8 mouse cellular contexts compared by ENCODE assay signal in the genomic region with DNA sequence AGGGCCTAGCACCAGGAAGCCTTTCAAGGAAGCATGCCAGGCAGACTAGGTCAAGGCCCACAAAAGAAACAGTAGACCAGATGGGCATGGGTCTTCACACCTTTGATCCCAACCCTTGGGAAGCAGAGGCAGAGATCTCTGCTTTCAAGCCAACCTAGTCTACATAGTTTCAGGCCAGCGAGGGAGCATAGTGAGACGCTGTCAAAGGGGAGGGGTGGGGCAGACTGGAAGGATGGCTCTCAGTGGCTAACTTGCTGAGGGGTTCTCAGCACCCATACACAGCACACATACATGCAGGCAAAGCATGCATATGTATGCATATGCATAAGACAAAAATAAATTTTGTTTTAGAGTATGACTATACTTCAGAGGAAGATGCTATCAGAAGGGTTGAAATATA. TPM values are rescaled to one million over a fixed set of nuclear protein-coding genes. Genes with fewer than 3 reads are reported as not detected.
A peak's percentile ranks its signal among the peaks of the same experiment; 100 is the strongest.
DNase-seq lines count a peak whose midpoint lies in the region; ATAC-seq lines count a peak whose summit lies in the region.

No protein-coding gene starts in this region.

- 0 out of 4 replicates have a peak overlapping the region, but pooled peaks of 1 of the 2 experiments have one; percentile 80 for H3K27ac ChIP-seq in heart, embryonic 14.5 days (replicated peaks in 1 of 2; ENCODE audit: control insufficient read depth in 1 of 2, insufficient read depth in 1 of 2, low read depth in 2 of 2, low read length in 2 of 2)
- H3K27ac ChIP-seq in embryonic facial prominence, embryonic 12.5 days: peak overlapping the region; percentile 97; the same call in 1 of the 2 replicates
- H3K27ac ChIP-seq in hindbrain, embryonic 16.5 days (ENCODE audit: low read depth, low read length): peak overlapping the region; percentile 90
- peak overlapping the region; percentile 95 for H3K27ac ChIP-seq in midbrain, embryonic 13.5 days

- DNase-seq in heart, postnatal 36 days: no peak
- no peak for DNase-seq in retina, embryonic 14.5 days (ENCODE audit: low spot score)
- DNase-seq in retina, postnatal 1 day: no peak
- DNase-seq in thymus, postnatal 25 days: no peak

- intact Hi-C loops in heart, postnatal 36 days (cut with DNase I): loop anchor here (5.0 kb wide), 2 partner anchors 52 to 158 kb away; no protein-coding TSS in a partner anchor

- peak overlapping the region; percentile 67 for H3K4me2 ChIP-seq in heart, embryonic 14.5 days (ENCODE audit: low read length)
- peak overlapping the region; percentile 64; the same call in 1 of the 2 replicates for H3K4me2 ChIP-seq in embryonic facial prominence, embryonic 12.5 days (replicated peaks)
- H3K4me2 ChIP-seq in hindbrain, embryonic 16.5 days (ENCODE audit: low read length): peak overlapping the region; percentile 80; the same call in 1 of the 2 replicates
- peak overlapping the region; percentile 60 for H3K4me2 ChIP-seq in midbrain, embryonic 13.5 days (replicated peaks)

- H3K9ac ChIP-seq in heart, embryonic 14.5 days (ENCODE audit: low read length): 0 out of 2 replicates have a peak overlapping the region, but pooled peaks have one; percentile 76
- H3K9ac ChIP-seq in embryonic facial prominence, embryonic 12.5 days: no peak overlapping the region
- H3K9ac ChIP-seq in hindbrain, embryonic 16.5 days (ENCODE audit: low read depth, low read length): peak overlapping the region; percentile 5; the same call in 1 of the 2 replicates
- H3K9ac ChIP-seq in midbrain, embryonic 13.5 days (replicated peaks): no peak overlapping the region

- peaks cover 18% of the 10 kb centered on the region for H3K36me3 ChIP-seq in heart, embryonic 14.5 days (ENCODE audit: control insufficient read depth, insufficient read depth, low read length)
- peaks cover 22% of the 10 kb centered on the region for H3K36me3 ChIP-seq in embryonic facial prominence, embryonic 12.5 days
- peaks cover 17% of the 10 kb centered on the region for H3K36me3 ChIP-seq in hindbrain, embryonic 16.5 days (ENCODE audit: control insufficient read depth, insufficient read depth, low read length)
- peaks cover 27% of the 10 kb centered on the region for H3K36me3 ChIP-seq in midbrain, embryonic 13.5 days

- no peak overlapping the region for H3K4me3 ChIP-seq in heart, embryonic 14.5 days (ENCODE audit: control insufficient read depth in 1 of 2, insufficient read depth in 1 of 2, low read depth in 1 of 2, low read length in 2 of 2)
- no peak overlapping the region for H3K4me3 ChIP-seq in embryonic facial prominence, embryonic 12.5 days
- H3K4me3 ChIP-seq in hindbrain, embryonic 16.5 days (ENCODE audit: low read length): no peak overlapping the region
- H3K4me3 ChIP-seq in midbrain, embryonic 13.5 days (replicated peaks): no peak overlapping the region

- 36% methylated on average over 2 of the region's 2 CpGs for WGBS in heart, embryonic 14.5 days
- WGBS in embryonic facial prominence, embryonic 12.5 days: 12% methylated on average over 2 of the region's 2 CpGs
- 0% methylated on average over 2 of the region's 2 CpGs for WGBS in hindbrain, embryonic 16.5 days
- 2% methylated on average over 2 of the region's 2 CpGs for WGBS in midbrain, embryonic 13.5 days

- ATAC-seq in heart, embryonic 14.5 days (ENCODE audit: insufficient number of reproducible peaks, insufficient read depth, low FRiP score, low read depth): no peak
- no peak for ATAC-seq in embryonic facial prominence, embryonic 12.5 days (ENCODE audit: insufficient number of reproducible peaks, insufficient read depth, low FRiP score, low TSS enrichment)
- ATAC-seq in hindbrain, embryonic 16.5 days: no peak
- no peak for ATAC-seq in midbrain, embryonic 13.5 days

- H3K27me3 ChIP-seq in heart, embryonic 14.5 days (ENCODE audit: control insufficient read depth, insufficient read depth, low read length): no peaks in the 10 kb centered on the region
- H3K27me3 ChIP-seq in embryonic facial prominence, embryonic 12.5 days: no peaks in the 10 kb centered on the region
- H3K27me3 ChIP-seq in hindbrain, embryonic 16.5 days (replicated peaks; ENCODE audit: control insufficient read depth, insufficient read depth, low read length): no peaks in the 10 kb centered on the region
- H3K27me3 ChIP-seq in midbrain, embryonic 13.5 days: no peaks in the 10 kb centered on the region

- peaks cover 10 to 18% of the 10 kb centered on the region in 2 experiments for H3K4me1 ChIP-seq in heart, embryonic 14.5 days (ENCODE audit: control insufficient read depth in 2 of 2, insufficient read depth in 2 of 2, low read length in 2 of 2)
- peaks cover 13% of the 10 kb centered on the region; the same call in 1 of the 2 replicates for H3K4me1 ChIP-seq in embryonic facial prominence, embryonic 12.5 days
- peaks cover 10% of the 10 kb centered on the region for H3K4me1 ChIP-seq in hindbrain, embryonic 16.5 days (ENCODE audit: control insufficient read depth, insufficient read depth, low read depth, low read length)
- peaks cover 28% of the 10 kb centered on the region for H3K4me1 ChIP-seq in midbrain, embryonic 13.5 days (replicated peaks)

- H3K9me3 ChIP-seq in heart, embryonic 14.5 days (ENCODE audit: control insufficient read depth, low read length): no peaks in the 10 kb centered on the region
- H3K9me3 ChIP-seq in embryonic facial prominence, embryonic 12.5 days: no peaks in the 10 kb centered on the region
- H3K9me3 ChIP-seq in hindbrain, embryonic 16.5 days (ENCODE audit: control insufficient read depth, low read length): no peaks in the 10 kb centered on the region
- H3K9me3 ChIP-seq in midbrain, embryonic 13.5 days: no peaks in the 10 kb centered on the region

RNA-seq across cellular contexts. Expression of a gene that starts 0.5 kb away (rescaled TPM):
- polyA plus RNA-seq in heart, embryonic 14.5 days (2014; fragmentation: Nextera tagmentation; extraction: Ambion mirVana): 14.6 and 17.8 TPM in 2 replicates
- total RNA-seq in heart, postnatal 36 days (2021): 10 to 100 TPM; 30.4 to 34.2 TPM
- 21.0 and 22.6 TPM in 2 replicates for polyA plus RNA-seq in embryonic facial prominence, embryonic 12.5 days (2016; fragmentation: Nextera tagmentation; extraction: Ambion mirVana)
- polyA plus RNA-seq in hindbrain, embryonic 16.5 days (2015; fragmentation: Nextera tagmentation; extraction: Ambion mirVana): 27.4 and 31.4 TPM in 2 replicates
- 21.4 and 23.1 TPM in 2 replicates for polyA plus RNA-seq in midbrain, embryonic 13.5 days (2015; fragmentation: Nextera tagmentation; extraction: Ambion mirVana)

RNA-seq across cellular contexts. Expression of a gene that starts 16.9 kb away (rescaled TPM):
- polyA plus RNA-seq in heart, embryonic 14.5 days (2014; fragmentation: Nextera tagmentation; extraction: Ambion mirVana): 7.8 and 9.5 TPM in 2 replicates
- 10 to 100 TPM; 16.2 to 19.3 TPM for total RNA-seq in heart, postnatal 36 days (2021)
- 18.2 and 21.7 TPM in 2 replicates for polyA plus RNA-seq in embryonic facial prominence, embryonic 12.5 days (2016; fragmentation: Nextera tagmentation; extraction: Ambion mirVana)
- polyA plus RNA-seq in hindbrain, embryonic 16.5 days (2015; fragmentation: Nextera tagmentation; extraction: Ambion mirVana): 45.9 and 47.9 TPM in 2 replicates
- 29.5 and 32.5 TPM in 2 replicates for polyA plus RNA-seq in midbrain, embryonic 13.5 days (2015; fragmentation: Nextera tagmentation; extraction: Ambion mirVana)

RNA-seq across cellular contexts. Expression of a gene that starts 31.1 kb away (rescaled TPM):
- polyA plus RNA-seq in heart, embryonic 14.5 days (2014; fragmentation: Nextera tagmentation; extraction: Ambion mirVana): 21.9 and 23.3 TPM in 2 replicates
- total RNA-seq in heart, postnatal 36 days (2021): 10 to 100 TPM; 32.5 to 33.1 TPM
- 48.6 and 54.6 TPM in 2 replicates for polyA plus RNA-seq in embryonic facial prominence, embryonic 12.5 days (2016; fragmentation: Nextera tagmentation; extraction: Ambion mirVana)
- 32.5 and 34.2 TPM in 2 replicates for polyA plus RNA-seq in hindbrain, embryonic 16.5 days (2015; fragmentation: Nextera tagmentation; extraction: Ambion mirVana)
- 44.7 and 45.5 TPM in 2 replicates for polyA plus RNA-seq in midbrain, embryonic 13.5 days (2015; fragmentation: Nextera tagmentation; extraction: Ambion mirVana)

RNA-seq across cellular contexts. Expression of a gene that starts 32.1 kb away (rescaled TPM):
- polyA plus RNA-seq in heart, embryonic 14.5 days (2014; fragmentation: Nextera tagmentation; extraction: Ambion mirVana): 29.5 and 33.4 TPM in 2 replicates
- total RNA-seq in heart, postnatal 36 days (2021): 10 to 100 TPM; 20.2 to 24.3 TPM
- 31.8 and 36.7 TPM in 2 replicates for polyA plus RNA-seq in embryonic facial prominence, embryonic 12.5 days (2016; fragmentation: Nextera tagmentation; extraction: Ambion mirVana)
- 44.0 and 48.6 TPM in 2 replicates for polyA plus RNA-seq in hindbrain, embryonic 16.5 days (2015; fragmentation: Nextera tagmentation; extraction: Ambion mirVana)
- polyA plus RNA-seq in midbrain, embryonic 13.5 days (2015; fragmentation: Nextera tagmentation; extraction: Ambion mirVana): 30.0 and 33.5 TPM in 2 replicates

RNA-seq across cellular contexts. Expression of a gene that starts 49.6 kb away (rescaled TPM):
- polyA plus RNA-seq in heart, embryonic 14.5 days (2014; fragmentation: Nextera tagmentation; extraction: Ambion mirVana): 13.9 and 14.8 TPM in 2 replicates
- total RNA-seq in heart, postnatal 36 days (2021): 1 to 10 TPM; 4.4 to 4.9 TPM
- polyA plus RNA-seq in embryonic facial prominence, embryonic 12.5 days (2016; fragmentation: Nextera tagmentation; extraction: Ambion mirVana): 16.4 and 17.5 TPM in 2 replicates
- 22.6 and 25.8 TPM in 2 replicates for polyA plus RNA-seq in hindbrain, embryonic 16.5 days (2015; fragmentation: Nextera tagmentation; extraction: Ambion mirVana)
- 14.6 and 20.7 TPM in 2 replicates for polyA plus RNA-seq in midbrain, embryonic 13.5 days (2015; fragmentation: Nextera tagmentation; extraction: Ambion mirVana)

Comparison
In these comparisons a context has a peak if more than half of its experiments do, and no peak if none do; other contexts are left out.
1. H3K9ac ChIP-seq: peak in heart, embryonic 14.5 days (single experiment) and hindbrain, embryonic 16.5 days (single experiment); none in embryonic facial prominence, embryonic 12.5 days (single experiment) and midbrain, embryonic 13.5 days (single experiment).
2. Peak in every context shown above with its lines, with median percentiles within 50 percentile points of each other: H3K4me2 ChIP-seq.